Comparison of ENCODE assay signal across 9 mouse cellular contexts in the genomic region with DNA sequence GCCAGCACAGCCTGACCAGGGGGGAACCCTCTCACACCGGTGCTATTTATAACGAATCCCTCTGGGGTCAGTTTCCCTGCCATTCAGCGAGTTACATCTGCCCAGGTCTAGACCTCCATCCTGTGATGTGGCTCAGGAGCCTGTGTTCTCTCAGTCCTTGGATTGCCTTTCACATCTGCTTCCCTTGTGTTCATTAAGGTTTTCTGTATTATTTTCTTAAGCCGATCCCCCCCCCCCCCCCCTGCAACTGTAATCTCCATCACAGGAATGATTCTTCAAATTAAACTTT. TPM values are rescaled to one million over a fixed set of nuclear protein-coding genes. Genes with fewer than 3 reads are reported as not detected.
DNase-seq lines count a peak whose midpoint lies in the region; ATAC-seq and TF ChIP-seq lines count a peak whose summit lies in the region.
"Had no signal": no experiment of that assay in that cellular context is flagged by ENCODE, and none has a peak within 500 bp of the region (broad histone marks: within the 10 kb centered on the region; RNA-seq: fewer than 3 reads in every experiment).

No protein-coding gene starts in this region.

- WGBS in cerebellum, adult 2 months, result 27% methylated on average over 4 of the region's 4 CpGs
- WGBS in liver, embryonic 13.5 days (ENCODE audit: insufficient replicate concordance), result 12% methylated on average over 4 of the region's 4 CpGs
- WGBS in heart, embryonic 10.5 days, result 20% methylated on average over 4 of the region's 4 CpGs

- peak overlapping the region; percentile 38 for H3K4me2 ChIP-seq in liver, embryonic 13.5 days

- no peaks in the 10 kb centered on the region for H3K36me3 ChIP-seq in testis, adult 2 months (ENCODE audit: control insufficient read depth, insufficient read depth, low read length)
- no peaks in the 10 kb centered on the region for H3K36me3 ChIP-seq in liver, embryonic 13.5 days
- no peaks in the 10 kb centered on the region for H3K36me3 ChIP-seq in heart, embryonic 10.5 days

- no peaks in the 10 kb centered on the region for H3K9me3 ChIP-seq in liver, embryonic 13.5 days (replicated peaks)
- no peaks in the 10 kb centered on the region for H3K9me3 ChIP-seq in heart, embryonic 10.5 days

- no peak overlapping the region for H3K9ac ChIP-seq in liver, embryonic 13.5 days

- H3K27me3 ChIP-seq in cerebellum, adult 2 months (ENCODE audit: control insufficient read depth, insufficient read depth, low read length), result no peaks in the 10 kb centered on the region
- H3K27me3 ChIP-seq in testis, adult 2 months (ENCODE audit: control insufficient read depth, insufficient read depth, low read length), result no peaks in the 10 kb centered on the region
- H3K27me3 ChIP-seq in liver, embryonic 13.5 days, result peaks cover 13% of the 10 kb centered on the region; the same call in 1 of the 2 replicates
- H3K27me3 ChIP-seq in heart, embryonic 10.5 days (ENCODE audit: insufficient read depth, poor library complexity, severe bottlenecking), result no peaks in the 10 kb centered on the region

- H3K4me3 ChIP-seq in cerebellum, adult 2 months (replicated peaks; ENCODE audit: insufficient read depth, low read depth, low read length), result peak overlapping the region; percentile 53
- H3K4me3 ChIP-seq in testis, adult 2 months (ENCODE audit: control insufficient read depth, low read depth, low read length), result peak overlapping the region; percentile 51
- no peak overlapping the region for H3K4me3 ChIP-seq in liver, embryonic 13.5 days (replicated peaks)
- H3K4me3 ChIP-seq in heart, embryonic 10.5 days, result no peak overlapping the region
- H3K4me3 ChIP-seq: erythroblast, embryonic 14.5 days had no signal

- no peak for TF ChIP-seq CTCF in cerebellum, adult 2 months (IDR thresholded peaks at IDR 0.05; ENCODE audit: borderline replicate concordance, insufficient read depth, low read depth, low read length)
- no peak for TF ChIP-seq CTCF in testis, adult 2 months (IDR thresholded peaks at IDR 0.05; ENCODE audit: control insufficient read depth, insufficient read depth, insufficient replicate concordance, low read depth, low read length)

- ATAC-seq in cerebellum, adult (ENCODE audit: insufficient number of reproducible peaks, low FRiP score, low TSS enrichment), result no peak
- ATAC-seq in liver, embryonic 13.5 days (ENCODE audit: low read depth), result no peak

- no peak for DNase-seq in cerebellum, adult 2 months
- DNase-seq in testis, postnatal 10 days (ENCODE audit: low spot score), result no peak
- no peak for DNase-seq in liver, embryonic 13.5 days
- no peak for DNase-seq in adrenal gland, adult (ENCODE audit: inconsistent age in 2 of 2, low spot score in 1 of 2)
- no peak for DNase-seq in heart, postnatal 25 days (ENCODE audit: low spot score)
- no peak for DNase-seq in heart, embryonic 10.5 days (ENCODE audit: low spot score)

- H3K27ac ChIP-seq in cerebellum, adult 2 months (ENCODE audit: insufficient read depth, low read length), result no peak overlapping the region
- no peak overlapping the region for H3K27ac ChIP-seq in testis, adult 2 months (ENCODE audit: control insufficient read depth, insufficient read depth, low read depth, low read length)
- H3K27ac ChIP-seq in liver, embryonic 13.5 days, result no peak overlapping the region
- H3K27ac ChIP-seq in heart, embryonic 10.5 days, result no peak overlapping the region

- no peaks in the 10 kb centered on the region; the same call in 1 of the 2 replicates for H3K4me1 ChIP-seq in cerebellum, adult 2 months (ENCODE audit: control insufficient read depth, insufficient read depth, low read length)
- peaks cover 6% of the 10 kb centered on the region for H3K4me1 ChIP-seq in testis, adult 2 months (ENCODE audit: control insufficient read depth, insufficient read depth, low read length)
- H3K4me1 ChIP-seq in liver, embryonic 13.5 days (replicated peaks), result peaks cover 22% of the 10 kb centered on the region
- peaks cover 19% of the 10 kb centered on the region for H3K4me1 ChIP-seq in heart, embryonic 10.5 days

- TF ChIP-seq POLR2A in cerebellum, adult 2 months (IDR thresholded peaks at IDR 0.05; ENCODE audit: borderline replicate concordance, insufficient read depth, low read length), result no peak
- no peak for TF ChIP-seq POLR2A in testis, adult 2 months (IDR thresholded peaks at IDR 0.05; ENCODE audit: control insufficient read depth, low read depth, low read length)

- intact Hi-C loops in heart, postnatal 25 days (cut with DNase I), result loop anchor here (10.0 kb wide), 1 partner anchor 199 kb away; no protein-coding TSS in a partner anchor

RNA-seq across cellular contexts. Expression of a gene that starts 22.1 kb away (rescaled TPM):
- polyA plus RNA-seq in cerebellum, adult 2 months (2012; rRNA removed), result 131 and 140 TPM in 2 replicates
- 196 and 222 TPM in 2 replicates for polyA plus RNA-seq in testis, adult 2 months (2012; rRNA removed)
- polyA plus RNA-seq in liver, embryonic 13.5 days (2015; fragmentation: Nextera tagmentation; extraction: Ambion mirVana), result 11.4 and 13.0 TPM in 2 replicates
- 10 to 100 TPM; 56.1 to 61.9 TPM for total RNA-seq in heart, postnatal 25 days (2021)
- 84.4 and 91.4 TPM in 2 replicates for polyA plus RNA-seq in heart, embryonic 10.5 days (2016; fragmentation: Nextera tagmentation; extraction: Ambion mirVana)
- polyA plus RNA-seq: erythroblast, embryonic 14.5 days had no signal

Comparison
In these comparisons a context has a peak if more than half of its experiments do, and no peak if none do; other contexts are left out.
1. H3K4me3 ChIP-seq: peak in cerebellum, adult 2 months (single experiment) and testis, adult 2 months (single experiment); none in liver, embryonic 13.5 days (single experiment) and heart, embryonic 10.5 days (single experiment).